Mouse (Mus musculus) layer of hippocampus, postnatal 14 days (tissue): Measurements from ENCODE around the gene Rtn4rl1. TPM values are rescaled to one million over a fixed set of nuclear protein-coding genes. Genes with fewer than 3 reads are reported as not detected.
A peak's percentile ranks its signal among the peaks of the same experiment; 100 is the strongest.

Experiments
- DNase-seq, 2 experiments: peaks; one replicate each; pipeline ENCODE4 v3.0.0; 2021 to 2022; ENCODE audit warnings: low spot score in 2 of 2, mixed read lengths in 1 of 2
- total RNA-seq, 2 experiments: library from RNA; stranded (reverse); gene quantifications; 2 replicates each; pipeline ENCODE4 v1.2.3; 2021

The Rtn4rl1 gene
- total RNA-seq, 2 experiments from 2014 or later, result 82.1 to 83.1 TPM

DNA sequence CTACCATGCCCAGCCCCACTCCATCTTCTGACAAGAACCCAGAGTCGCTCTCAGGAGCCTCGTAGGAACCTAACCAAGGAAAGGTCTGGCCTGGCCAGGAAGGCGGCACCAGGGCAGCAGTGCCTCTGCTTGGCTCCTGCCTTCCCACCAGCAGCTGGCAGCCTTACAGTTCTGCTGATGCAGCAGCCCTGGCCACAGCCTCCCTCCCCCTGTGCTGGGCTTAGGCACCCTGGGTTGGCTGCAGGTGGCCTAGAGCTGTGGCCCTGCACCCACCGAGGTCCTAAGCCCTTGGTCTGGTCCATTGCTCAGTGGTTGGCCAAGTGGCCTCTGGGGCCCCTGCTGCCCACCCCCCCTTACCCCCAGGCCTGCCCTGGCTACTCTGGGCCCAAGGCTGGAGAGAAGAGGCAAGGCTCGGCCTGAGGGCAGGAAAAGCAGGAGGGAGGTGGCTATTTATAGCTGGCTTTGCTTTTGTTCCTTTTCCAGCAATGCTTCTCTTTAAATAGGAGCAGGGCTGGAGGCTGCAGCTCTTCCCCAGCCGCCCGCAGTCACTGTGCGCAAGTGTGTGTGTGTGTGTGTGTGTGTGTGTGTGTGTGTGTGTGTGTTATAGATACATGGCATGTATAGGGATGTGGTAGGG is 18.6 kb downstream of the Rtn4rl1 start:
- no peak for DNase-seq

DNA sequence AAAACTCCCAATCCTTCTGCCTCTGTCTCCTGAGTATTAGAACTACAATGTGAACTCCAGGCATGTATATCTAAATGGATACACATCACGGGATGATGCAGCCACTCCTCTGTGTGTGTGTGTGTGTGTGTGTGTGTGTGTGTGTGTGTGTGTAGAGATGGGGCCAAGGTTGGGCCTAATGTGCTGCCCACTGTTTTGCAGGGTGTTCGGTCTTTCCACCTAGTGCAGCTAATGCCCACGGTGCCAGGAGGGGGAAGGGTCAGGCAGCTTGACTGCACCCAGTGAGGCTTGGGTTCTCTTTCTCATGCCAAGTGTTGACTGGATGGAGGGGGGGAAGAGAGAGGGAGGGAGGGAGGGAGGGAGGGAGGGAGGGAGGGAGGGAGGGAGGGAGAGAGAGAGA is 19.3 kb downstream of the Rtn4rl1 start:
- no peak for DNase-seq

DNA sequence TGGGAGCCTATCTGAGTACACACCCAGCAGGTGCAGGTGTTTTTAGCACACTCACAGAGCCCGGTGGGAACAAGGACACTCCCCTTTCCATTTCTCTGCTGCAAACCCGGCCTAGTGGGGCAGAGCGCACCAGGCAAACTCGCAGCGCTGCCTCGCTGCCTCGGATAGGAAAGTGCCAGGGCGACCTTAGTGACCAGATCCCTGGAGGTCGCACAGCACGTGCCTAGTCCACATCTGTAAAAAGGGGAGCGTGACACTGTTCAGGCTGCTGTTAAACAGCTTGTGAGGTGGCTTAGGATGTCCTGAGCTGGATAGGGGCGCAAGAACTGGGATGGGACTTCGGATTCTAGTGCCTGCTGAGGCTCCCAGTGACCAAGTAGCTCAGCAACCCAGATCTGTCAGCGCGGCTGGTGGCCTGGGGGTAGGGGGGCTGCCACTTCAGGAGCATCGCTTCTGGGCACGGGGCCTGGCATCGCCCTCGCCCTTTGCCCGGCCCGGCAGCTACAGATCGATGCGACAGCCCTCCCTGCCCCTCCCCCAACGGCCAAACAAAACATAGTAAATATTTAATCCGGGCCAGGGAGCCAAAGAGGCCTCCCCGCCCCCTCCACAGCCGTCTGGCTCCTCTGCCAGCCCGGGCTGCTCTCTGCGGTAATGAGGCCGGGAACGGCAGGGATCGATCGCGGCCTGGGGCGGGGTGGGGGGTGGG is 19.9 kb downstream of the Rtn4rl1 start:
- no peak for DNase-seq

DNA sequence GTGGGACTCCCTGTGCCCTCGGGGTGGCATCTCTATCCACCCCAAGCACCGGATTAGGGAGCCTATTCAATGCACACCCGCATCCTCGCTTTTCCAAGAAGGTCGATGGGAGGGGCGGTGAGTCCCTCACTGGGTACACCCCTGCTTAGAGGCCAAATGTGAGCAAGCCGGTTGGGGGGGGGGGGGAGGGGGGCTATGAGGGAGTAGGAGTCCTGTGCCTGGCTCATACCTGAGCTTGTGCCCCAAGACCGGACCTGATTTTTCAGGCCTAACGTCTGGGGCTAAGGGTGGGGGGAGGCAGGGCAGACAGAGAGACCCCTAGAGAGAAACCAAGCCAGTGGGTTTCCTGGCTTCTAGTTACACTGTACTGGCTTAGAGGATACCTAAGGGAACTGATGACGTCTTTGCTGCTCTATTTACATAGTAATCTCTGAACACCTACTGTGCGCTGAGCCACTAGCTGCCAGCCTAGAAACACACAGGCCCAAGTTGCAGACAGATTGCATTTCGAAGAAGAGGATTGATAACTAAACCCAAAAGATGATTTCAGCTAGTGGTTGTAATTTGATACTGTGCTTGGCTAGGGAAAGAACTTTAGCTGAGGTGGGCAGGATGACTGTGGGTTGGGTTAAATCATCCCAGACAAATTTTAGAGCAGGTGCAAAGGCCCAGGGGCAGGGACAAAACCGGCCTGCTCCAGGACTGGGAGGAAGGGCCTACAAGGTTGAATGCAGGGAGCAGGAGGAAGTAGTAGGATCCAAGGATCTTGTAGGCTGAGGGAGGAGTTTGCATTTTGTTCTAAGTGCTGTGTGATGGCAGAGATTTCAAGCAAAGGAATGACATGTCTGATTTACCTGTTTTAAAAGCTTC is 20.7 kb downstream of the Rtn4rl1 start:
- DNase-seq, result no peak

DNA sequence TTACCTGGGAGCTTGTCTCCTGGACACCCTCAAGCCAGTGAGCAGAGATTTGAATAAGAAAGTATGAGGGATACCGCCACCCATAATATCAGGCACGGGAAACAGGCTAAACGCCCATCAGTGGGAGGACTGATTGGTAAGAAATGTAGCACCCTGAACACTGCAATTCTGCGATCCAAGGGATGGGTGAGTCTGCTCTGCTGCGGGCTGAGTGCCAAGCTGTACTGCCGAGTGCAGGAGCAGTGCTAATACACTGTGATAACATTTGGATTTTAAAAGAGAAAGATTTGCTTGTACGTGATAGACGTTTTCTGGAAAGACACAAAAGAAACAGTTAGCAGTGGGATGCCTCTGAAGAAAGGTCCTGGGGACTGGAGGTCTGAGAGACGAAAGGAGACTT is 26.5 kb downstream of the Rtn4rl1 start:
- peak; percentile 46 to 65 for DNase-seq

DNA sequence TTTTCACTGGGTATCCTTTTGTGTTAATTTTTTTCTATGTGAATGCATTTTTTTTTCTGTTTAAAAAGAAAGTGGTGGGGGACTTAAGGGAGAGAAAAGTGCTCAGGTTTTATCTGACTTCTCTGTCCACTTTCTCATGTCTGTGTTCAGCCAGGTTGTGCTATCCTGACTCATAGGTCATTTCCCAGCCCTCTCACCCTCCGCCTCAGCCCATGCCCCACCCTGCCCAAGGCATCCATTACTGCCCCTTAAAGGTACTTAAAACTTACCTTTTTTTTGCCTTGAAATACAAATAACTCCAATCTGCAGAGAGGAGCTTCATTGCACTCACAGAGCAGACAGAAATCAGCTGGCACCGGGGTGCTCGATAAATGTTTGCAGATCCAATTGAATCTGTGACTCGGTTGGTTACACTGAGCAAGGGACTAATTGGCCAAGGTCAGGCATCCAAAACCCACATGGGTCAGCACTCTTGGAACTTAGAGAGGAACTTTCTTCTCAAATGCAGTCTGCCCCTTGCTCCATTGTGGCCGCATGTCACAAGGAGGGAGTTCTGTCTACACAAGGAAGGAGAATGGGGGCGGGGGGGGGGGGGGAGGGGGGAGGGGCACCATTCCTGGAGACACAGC is 27.0 kb downstream of the Rtn4rl1 start:
- no peak for DNase-seq

DNA sequence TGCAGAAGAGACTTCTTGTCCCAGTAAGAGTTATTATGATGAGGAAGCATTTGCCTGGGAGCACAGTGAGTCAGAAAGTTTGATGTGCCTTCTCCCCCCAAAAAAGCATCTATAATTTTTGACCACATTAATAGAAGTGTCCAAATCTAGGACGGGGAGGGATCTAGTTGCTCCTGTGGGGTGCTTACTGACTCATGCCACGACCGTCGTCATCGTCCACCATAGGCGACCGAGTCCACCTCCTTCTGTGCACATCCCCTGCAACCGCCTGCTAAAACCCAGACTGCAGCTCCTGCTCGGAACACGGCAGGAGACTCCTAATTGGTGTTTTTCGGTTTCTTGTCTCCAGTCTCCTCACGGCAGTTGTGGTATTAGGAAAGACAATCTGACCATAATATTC is 30.5 kb downstream of the Rtn4rl1 start:
- no peak for DNase-seq

DNA sequence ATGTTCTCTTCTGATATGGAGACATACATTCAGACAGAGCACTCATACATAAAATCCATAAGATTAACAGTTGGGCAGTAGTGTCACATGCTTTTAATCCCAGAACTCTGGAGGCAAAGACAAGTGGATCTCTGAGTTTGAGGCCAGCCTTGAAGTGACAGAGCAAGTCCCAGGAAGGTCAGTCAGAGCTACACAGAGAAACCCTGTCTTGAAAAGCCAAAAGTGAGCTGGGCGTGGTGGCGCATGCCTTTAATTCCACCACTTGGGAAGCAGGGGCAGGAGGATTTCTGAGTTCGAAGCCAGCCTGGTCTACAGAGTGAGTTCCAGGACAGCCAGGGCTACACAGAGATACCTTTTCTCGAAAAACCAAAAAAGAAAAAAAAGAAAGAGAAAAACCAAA is 31.3 kb downstream of the Rtn4rl1 start:
- no peak for DNase-seq

DNA sequence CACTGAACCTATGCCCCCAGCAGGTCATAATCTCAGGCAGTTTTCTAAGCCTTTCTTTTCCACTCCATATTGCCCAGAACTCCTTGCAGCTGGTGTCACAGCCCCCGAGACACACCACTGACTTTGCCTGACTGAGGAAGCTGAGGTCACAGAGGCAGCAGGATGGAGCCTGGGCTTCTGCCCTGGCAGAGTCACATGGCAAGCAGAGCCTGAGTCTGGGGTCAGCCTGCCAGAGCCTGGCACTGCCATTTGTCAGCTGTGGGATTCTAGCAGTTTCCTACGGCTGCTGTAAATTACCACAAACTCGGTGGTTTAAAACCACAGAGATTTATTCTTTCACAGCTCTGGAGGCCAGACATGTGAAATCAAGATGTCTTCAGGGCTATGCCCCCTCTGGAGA is 34.0 kb downstream of the Rtn4rl1 start:
- no peak for DNase-seq

DNA sequence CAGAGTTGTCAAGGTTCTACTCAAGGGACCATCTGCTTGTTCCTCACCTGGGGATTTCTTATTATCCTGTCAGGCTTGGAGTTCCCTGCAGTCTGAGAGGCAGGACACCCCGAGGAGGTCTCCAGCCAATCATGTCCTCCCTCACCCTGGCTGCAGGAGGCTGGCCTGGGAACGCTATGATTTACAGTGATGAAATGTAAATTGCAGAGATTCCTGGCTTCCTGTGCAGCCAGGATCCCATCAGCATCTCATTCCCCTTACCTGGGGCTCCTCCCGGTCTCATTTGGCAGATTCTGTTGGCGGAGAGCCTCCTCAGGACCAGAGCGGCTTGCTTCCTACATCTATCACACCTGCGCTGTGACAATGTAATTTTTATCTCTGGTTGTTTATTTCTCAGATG is 35.7 kb downstream of the Rtn4rl1 start:
- no peak for DNase-seq

DNA sequence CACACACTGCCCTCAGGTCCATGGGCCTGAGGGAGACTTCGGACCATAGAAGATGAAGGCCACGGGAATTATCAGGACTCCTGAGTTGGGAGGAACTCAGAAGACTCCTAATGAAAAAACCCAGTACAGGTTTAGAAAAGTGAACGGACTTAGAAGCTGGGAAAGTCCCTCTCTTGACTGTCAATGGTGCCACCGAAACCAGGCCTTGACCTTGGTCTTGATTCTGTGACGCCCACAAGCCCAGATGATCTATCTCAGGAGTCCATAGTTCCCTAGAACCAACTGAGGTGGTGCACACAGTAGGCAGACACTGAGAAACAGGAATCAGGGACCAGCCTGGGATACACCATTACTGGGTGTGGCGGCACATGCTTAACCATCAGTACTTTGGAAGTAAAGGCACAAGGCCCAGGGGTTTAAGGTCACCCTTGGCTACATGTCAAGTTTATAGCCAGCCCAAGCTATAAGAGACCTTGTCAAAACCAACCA is 36.7 kb downstream of the Rtn4rl1 start:
- no peak for DNase-seq

DNA sequence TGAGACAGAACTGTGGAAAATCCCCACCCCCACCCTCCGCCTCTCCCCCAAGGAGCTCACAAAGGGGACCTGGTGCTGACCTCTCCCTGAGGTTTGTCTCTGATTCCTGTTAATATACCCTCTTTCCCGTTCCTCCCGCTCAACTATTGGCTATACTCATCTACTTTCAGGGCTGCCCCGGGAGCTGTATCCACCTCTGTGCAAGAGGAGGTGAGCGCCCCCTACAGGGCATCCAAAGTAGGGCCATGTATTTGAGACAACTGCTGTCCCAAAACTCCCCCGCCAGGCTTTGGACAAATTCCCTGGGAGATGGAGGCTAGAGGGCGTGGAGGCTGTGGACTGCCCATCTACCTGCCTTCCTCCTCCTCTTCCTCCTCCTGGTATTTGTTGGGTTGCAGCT is 38.2 kb downstream of the Rtn4rl1 start:
- peak in 1 of 2 experiments; percentile 49 for DNase-seq

DNA sequence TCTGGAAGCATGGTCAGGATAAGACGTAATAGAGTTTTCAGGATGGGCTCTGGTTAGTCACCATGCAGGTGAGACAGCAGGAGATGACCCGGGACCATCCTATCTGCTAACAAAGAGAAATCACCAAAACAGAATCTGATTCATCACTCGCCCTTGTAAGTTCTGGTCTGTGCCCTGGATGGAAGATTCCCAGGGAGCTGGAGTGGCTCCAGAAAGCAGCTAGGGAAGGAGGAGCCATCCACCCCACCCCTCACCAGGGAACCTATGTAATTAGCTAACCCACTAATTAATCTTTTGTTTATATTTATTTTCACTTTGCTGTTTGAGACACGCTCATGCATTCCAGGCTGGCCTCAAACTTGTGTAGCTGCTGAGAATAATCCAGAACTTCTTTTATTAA is 38.9 kb downstream of the Rtn4rl1 start:
- no peak for DNase-seq

DNA sequence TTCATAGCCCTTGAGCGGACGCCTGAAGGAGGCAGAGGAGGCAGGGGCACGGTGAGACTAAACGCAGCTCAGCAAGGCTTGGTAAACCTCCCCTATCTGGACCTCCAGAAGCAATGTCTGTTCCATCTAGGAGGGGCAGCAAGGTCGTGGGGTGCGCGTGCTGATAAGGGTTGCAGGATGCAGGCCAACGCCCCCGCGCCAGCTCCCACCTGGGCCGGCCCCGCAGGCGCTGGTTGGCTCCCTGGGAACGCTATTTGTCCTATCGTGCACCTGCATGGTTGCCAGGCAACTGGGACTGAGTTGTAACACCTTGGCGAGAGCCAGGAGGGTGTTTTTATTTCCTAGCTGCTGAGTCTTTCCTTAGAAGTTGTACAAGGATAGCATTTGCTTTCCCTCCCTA is 41.2 kb downstream of the Rtn4rl1 start:
- no peak for DNase-seq

DNA sequence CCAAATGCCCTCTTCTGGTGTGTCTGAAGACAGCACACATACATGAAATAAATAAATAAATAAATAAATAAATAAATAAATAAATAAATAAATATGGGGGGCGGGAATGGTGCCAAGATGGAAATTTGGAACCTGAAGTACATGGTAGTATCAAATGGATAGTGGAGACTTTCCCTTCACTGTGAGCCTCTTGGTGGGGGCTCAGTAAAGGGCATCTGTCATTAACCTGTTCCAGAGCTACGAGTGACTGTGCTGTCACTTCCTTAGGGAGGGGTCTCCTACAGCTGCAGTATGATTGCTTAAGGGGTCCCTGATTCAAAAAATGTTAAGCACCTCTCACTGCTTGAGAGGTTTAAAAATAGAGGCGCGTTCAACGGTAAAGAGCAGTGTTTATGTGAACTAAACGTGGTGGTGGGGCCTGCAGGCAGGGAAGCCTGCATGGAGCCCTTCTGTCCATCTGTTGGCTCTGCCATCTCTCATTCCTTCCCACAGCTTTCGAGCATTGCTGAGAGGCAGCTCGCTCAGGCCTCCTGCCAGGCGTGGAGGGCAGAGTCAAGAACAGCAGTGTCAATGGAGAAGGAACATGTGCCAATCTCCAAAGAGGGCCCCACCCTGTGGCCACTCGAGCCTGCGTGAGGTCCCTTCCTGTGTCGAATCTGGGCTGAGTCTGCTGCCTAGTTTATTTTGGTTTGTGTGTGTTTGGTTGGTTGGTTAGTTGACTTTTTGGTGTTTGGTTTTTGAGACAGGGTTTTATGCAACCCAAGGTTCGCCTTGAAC is 46.8 kb downstream of the Rtn4rl1 start:
- DNase-seq, result no peak

DNA sequence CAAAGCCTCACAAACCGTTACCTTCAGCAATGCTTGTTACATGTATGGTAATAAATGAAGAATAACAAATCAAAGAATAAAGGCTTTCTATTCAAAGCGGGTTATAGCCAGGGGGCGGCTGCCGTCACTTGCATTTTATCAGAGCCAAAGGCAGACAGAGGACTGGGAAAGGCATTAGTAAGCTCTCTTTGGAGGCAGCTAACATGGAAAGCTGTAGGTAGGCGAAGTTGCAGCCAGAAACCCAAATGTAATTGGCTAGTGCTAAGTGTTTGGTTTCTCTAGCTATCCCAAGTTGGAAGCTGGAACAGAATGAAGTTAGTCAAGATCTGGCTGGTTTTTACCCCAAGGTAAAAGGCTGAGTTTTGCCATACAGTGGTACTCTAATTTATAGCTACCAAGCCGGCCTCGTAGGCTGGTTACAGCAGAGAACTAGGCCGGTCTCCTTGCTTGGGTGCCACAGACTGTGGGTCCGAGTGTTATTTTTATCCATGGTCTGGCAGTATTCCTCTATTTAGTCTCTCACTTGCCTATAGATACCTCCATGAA is 49.2 kb downstream of the Rtn4rl1 start:
- no peak for DNase-seq

DNA sequence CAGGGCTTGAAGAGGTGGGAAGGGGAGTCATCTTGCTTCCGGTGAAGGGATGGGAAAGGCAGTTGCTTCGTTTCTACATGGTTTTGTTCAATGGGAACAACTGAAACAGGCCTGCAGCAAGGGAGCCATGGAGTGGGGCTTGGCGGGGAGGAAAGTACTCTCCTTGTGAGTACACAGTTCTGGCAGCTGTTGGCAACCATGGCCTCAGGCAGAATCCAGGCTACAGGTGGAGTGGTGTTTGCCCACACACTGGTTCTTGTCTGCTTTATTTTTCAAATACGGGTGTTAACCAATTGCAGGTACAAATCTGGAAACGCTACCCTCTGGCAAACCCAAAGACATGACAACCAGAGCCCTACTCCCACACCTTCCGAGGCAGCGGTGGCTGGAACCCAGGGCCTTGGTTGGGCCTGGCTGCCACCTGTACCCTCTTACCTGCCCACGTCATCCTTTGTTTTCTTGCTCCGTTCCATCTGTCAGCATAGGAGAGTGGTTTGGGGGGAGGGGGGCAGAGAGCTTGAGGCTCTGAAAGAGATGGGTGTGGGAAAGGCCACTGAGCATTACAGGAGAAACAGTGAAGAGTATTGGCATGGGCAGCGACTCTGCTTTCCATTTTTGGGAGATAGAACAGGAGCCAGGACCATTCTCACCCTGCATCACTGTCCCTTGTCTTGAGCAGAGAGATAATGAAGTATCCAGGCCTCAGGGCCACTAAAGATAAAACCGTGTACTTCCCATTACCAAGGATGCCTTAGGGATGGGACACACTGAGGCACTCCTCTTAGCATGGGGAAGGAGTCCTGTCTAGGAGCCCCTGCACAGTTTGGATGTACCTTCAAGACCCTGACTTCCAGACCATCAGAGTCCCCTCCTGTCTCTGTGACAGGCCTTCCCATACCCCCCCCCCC is 51.0 kb downstream of the Rtn4rl1 start:
- no peak for DNase-seq

DNA sequence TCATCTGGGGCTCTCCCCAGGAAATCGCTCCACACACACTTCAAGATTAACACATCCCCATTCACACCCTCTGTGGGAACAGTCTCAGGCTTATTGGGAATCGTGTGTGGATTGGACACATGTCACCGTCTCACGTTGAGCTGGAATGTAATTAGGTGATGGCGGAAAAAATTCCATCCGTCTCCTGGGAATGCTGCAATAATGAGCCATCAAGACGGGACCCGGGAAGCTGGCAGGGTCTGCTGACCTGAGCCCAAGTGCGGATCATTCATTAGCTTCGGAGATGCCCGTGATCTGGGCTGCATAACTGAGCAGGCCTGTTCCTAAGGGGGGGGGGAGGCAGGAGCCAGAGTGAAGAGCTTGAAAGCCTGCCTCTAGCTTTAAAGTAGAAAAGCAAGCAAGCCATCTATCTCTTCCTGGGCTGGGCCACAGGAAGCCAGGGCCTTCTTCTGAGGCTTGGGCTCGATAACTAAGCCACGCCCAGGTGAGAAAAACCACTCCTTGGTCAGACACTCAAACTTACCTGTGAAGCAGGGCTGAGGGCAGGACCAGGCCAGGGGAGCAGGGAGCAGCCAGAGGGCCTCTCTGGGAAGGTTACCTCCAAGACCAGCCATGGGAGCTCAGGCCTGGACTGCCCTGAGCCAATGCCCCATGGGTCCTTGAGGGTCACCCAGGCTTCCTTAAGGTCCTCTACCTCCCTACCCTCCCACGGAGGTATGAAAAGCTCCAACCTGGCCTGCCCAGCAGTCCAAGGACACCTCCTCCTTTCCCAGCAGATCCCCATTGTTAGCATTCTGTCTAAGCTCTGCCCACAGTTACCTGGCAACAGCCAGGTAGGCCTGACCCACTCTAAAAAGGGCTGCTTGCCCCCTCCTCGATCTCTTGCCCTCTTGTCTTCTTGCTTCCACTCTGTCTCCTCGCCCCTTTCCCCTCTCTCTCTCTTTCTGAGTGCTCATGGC is 52.1 kb downstream of the Rtn4rl1 start:
- DNase-seq, result no peak
